Mouse (Mus musculus) urinary bladder, adult 2 months (tissue): ENCODE data around the gene Ifrd2. TPM values are rescaled to one million over a fixed set of nuclear protein-coding genes. Genes with fewer than 3 reads are reported as not detected.

Experiments used
- DNase-seq: peaks from one replicate; pipeline ENCODE4 v3.0.0; 2022; ENCODE audit warnings: low spot score
- polyA plus RNA-seq: library from polyadenylated mRNA; depleted of rRNA; stranded (reverse); fragments of >200 nt; gene quantifications from 2 replicates; pipeline ENCODE4 v1.2.3, GENCODE M21; 2012

The Ifrd2 gene
- polyA plus RNA-seq, 1 experiment: 36.0 TPM

GRCm38 (mm10) chr9:107599433-107599832 lies 12.0 kb downstream of the Ifrd2 start:
- DNase-seq: no peak

- DNase-seq: no peak
Measured at GRCm38 (mm10) chr9:107599842-107600241, 12.4 kb downstream of the Ifrd2 start.

GRCm38 (mm10) chr9:107600745-107601144 lies 13.3 kb downstream of the Ifrd2 start:
- DNase-seq: no peak

- no peak for DNase-seq
Measured at GRCm38 (mm10) chr9:107601275-107601674, 13.8 kb downstream of the Ifrd2 start.

- peak; percentile 89 for DNase-seq
Measured at GRCm38 (mm10) chr9:107602068-107602648, 14.7 kb downstream of the Ifrd2 start.

GRCm38 (mm10) chr9:107603251-107603650 lies 15.8 kb downstream of the Ifrd2 start:
- DNase-seq: no peak

GRCm38 (mm10) chr9:107605041-107605661 lies 17.7 kb downstream of the Ifrd2 start:
- no peak for DNase-seq

- no peak for DNase-seq
Measured at GRCm38 (mm10) chr9:107606591-107606990, 19.1 kb downstream of the Ifrd2 start.

- no peak for DNase-seq
Measured at GRCm38 (mm10) chr9:107607036-107607435, 19.6 kb downstream of the Ifrd2 start.

GRCm38 (mm10) chr9:107607653-107608245 lies 20.3 kb downstream of the Ifrd2 start:
- no peak for DNase-seq

GRCm38 (mm10) chr9:107608741-107609432 lies 21.4 kb downstream of the Ifrd2 start, which contains the start of gene Sema3b:
TSS of gene Sema3b (minus strand) at chr9:107609229.
- no peak for DNase-seq

- DNase-seq: no peak
Measured at GRCm38 (mm10) chr9:107609433-107609830, 22.0 kb downstream of the Ifrd2 start.

- no peak for DNase-seq
Measured at GRCm38 (mm10) chr9:107611456-107612190, 24.2 kb downstream of the Ifrd2 start.

- DNase-seq: peak; percentile 98
Measured at GRCm38 (mm10) chr9:107612191-107612944, 24.9 kb downstream of the Ifrd2 start.

GRCm38 (mm10) chr9:107612945-107613569 lies 25.6 kb downstream of the Ifrd2 start:
- DNase-seq: no peak

GRCm38 (mm10) chr9:107615035-107615434 lies 27.6 kb downstream of the Ifrd2 start:
- DNase-seq: no peak

GRCm38 (mm10) chr9:107617461-107617860 lies 30.0 kb downstream of the Ifrd2 start:
- no peak for DNase-seq

GRCm38 (mm10) chr9:107618098-107618497 lies 30.7 kb downstream of the Ifrd2 start:
- no peak for DNase-seq

- no peak for DNase-seq
Measured at GRCm38 (mm10) chr9:107618778-107619545, 31.5 kb downstream of the Ifrd2 start.

GRCm38 (mm10) chr9:107619546-107619879 lies 32.1 kb downstream of the Ifrd2 start:
- DNase-seq: no peak
